Mouse (Mus musculus) cortical plate, adult 2 months (tissue): ENCODE measurements around the gene Hmox1. TPM values are rescaled to one million over a fixed set of nuclear protein-coding genes. Genes with fewer than 3 reads are reported as not detected.
A peak's percentile ranks its signal among the peaks of the same experiment; 100 is the strongest.

ENCODE experiments used
- H3K27ac ChIP-seq: fragments of 200-500 bp; 2 replicates; pipeline ENCODE4 v1.5.1; 2012; ENCODE audit warnings: low read length, control low read depth, inconsistent platforms; ENCODE audit not compliant: insufficient read depth
- H3K4me1 ChIP-seq: fragments of 200-500 bp; 2 replicates; pipeline ENCODE4 v1.6.1; 2011; ENCODE audit warnings: low read length; ENCODE audit not compliant: control insufficient read depth, insufficient read depth
- H3K4me3 ChIP-seq: fragments of 200-500 bp; 2 replicates; pipeline ENCODE4 v1.5.1; 2011; ENCODE audit warnings: mild to moderate bottlenecking, low read length, control low read depth; ENCODE audit not compliant: insufficient read depth
- CTCF ChIP-seq: fragments of 200-500 bp; IDR thresholded peaks from 2 replicates; pipeline ENCODE4 v1.5.1; 2011; ENCODE audit warnings: mild to moderate bottlenecking, control low read depth, low read length; ENCODE audit not compliant: insufficient read depth; ENCODE audit errors: extremely low read depth
- POLR2A ChIP-seq: fragments of 200-500 bp; IDR thresholded peaks from 2 replicates; pipeline ENCODE4 v1.6.1; 2011; ENCODE audit warnings: mild to moderate bottlenecking, low read length, control low read depth; ENCODE audit not compliant: insufficient read depth; ENCODE audit errors: extremely low read depth
- polyA plus RNA-seq: library from polyadenylated mRNA; depleted of rRNA; stranded (reverse); fragments of >200 nt; gene quantifications from 2 replicates; pipeline ENCODE4 v1.2.3, GENCODE M21; 2012; rRNA removed

Gene Hmox1
- polyA plus RNA-seq = 6.5 and 6.8 TPM in 2 replicates

- TF ChIP-seq POLR2A (peak; percentile 67; the same call in 1 of the 2 replicates), CTCF (no peak)
- peak within 1 kb of the TSS; percentile 42 for H3K4me3 ChIP-seq
- no peak within 1 kb of the TSS for H3K27ac ChIP-seq
- H3K4me1 ChIP-seq = peaks cover 4% of the 10 kb centered on the region
Observed at GRCm38 (mm10) chr8:75093399-75094156, at the start of gene Hmox1. Gene Hmox1 (plus strand): TSS chr8:75093621.

GRCm38 (mm10) chr8:75046303-75046702 is 47.1 kb upstream of the Hmox1 start:
- Histone ChIP-seq H3K27ac (no peak overlapping the region), H3K4me1 (no peaks in the 10 kb centered on the region), H3K4me3 (no peak overlapping the region)
- TF ChIP-seq CTCF (no peak), POLR2A (no peak)

DNA sequence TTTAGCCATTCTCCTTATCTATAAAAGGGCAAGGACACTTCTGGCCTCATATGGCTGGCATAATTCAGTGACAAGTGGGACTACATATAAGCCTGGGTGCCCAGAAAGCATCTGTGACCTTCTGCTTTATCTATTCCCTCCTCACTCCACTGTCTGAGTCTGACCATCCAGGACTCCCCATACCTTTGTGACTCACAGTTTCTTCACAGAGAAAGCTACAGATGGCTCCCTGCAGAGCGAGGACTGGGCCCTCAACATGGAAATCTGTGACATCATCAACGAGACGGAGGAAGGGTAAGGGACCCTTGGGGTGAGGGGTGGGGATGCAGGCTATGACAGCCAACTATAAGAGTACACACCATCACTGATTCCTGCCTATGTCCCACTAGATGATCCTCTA is 45.6 kb upstream of the Hmox1 start:
- no peak overlapping the region for H3K27ac ChIP-seq
- H3K4me1 ChIP-seq = no peaks in the 10 kb centered on the region
- H3K4me3 ChIP-seq = no peak overlapping the region
- TF ChIP-seq CTCF (no peak), POLR2A (no peak)

DNA sequence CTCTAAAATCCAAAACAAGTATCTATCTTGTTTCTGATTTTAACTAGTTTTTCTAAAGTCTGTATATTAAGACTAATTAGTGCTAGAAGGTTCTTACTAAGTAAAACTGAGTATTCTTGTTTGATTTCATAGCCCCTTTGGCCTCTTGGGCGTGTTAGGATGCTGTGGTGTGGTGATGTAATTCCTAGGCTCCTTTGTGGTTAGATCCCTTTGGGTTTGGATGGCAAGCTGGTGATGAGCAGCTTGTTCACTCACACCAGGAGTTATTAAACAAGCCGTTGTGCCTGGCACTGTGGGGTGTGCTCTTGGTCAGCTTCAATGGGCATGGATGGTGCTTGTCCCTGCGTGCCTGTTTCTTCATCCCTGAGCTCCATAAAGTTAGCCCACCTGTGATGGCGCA is 40.1 kb upstream of the Hmox1 start:
- H3K4me3 ChIP-seq = no peak overlapping the region
- TF ChIP-seq POLR2A (no peak), CTCF (no peak)
- no peak overlapping the region for H3K27ac ChIP-seq
- H3K4me1 ChIP-seq = no peaks in the 10 kb centered on the region

- H3K4me3 ChIP-seq = no peak overlapping the region
- H3K4me1 ChIP-seq = no peaks in the 10 kb centered on the region
- H3K27ac ChIP-seq = no peak overlapping the region
- TF ChIP-seq CTCF (no peak), POLR2A (no peak)
Observed at GRCm38 (mm10) chr8:75055673-75056072, 37.7 kb upstream of the Hmox1 start.

DNA sequence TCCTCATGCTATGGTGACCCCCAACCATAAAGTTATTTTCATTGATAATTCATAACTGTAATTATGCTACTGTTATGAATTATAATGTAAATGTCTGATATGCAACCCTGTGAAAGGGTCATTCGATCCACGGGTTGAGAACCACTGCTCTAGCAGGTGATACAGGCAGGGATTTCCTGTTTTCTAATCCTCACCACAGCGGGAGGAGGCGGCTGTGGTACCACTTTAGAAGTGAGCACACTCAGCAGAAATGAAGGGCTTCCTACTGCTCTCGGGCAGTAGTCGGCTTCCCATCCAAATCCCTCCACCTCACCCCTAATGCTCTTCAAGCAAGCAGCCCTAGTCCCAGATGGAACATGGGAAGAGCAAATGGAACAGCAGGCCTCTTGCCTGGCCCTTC is 33.4 kb upstream of the Hmox1 start:
- TF ChIP-seq CTCF (no peak), POLR2A (no peak)

GRCm38 (mm10) chr8:75060815-75061214 is 32.6 kb upstream of the Hmox1 start:
- Histone ChIP-seq H3K27ac (no peak overlapping the region), H3K4me3 (no peak overlapping the region), H3K4me1 (peaks cover 1% of the 10 kb centered on the region; the same call in 1 of the 2 replicates)
- no peak for TF ChIP-seq CTCF
- no peak for TF ChIP-seq POLR2A

More for the DNA sequence above, 33.4 kb upstream of the Hmox1 start:
- Histone ChIP-seq H3K27ac (no peak overlapping the region), H3K4me3 (no peak overlapping the region), H3K4me1 (peaks cover 1% of the 10 kb centered on the region; the same call in 1 of the 2 replicates)

GRCm38 (mm10) chr8:75063290-75063689 is 30.1 kb upstream of the Hmox1 start:
- Histone ChIP-seq H3K27ac (no peak overlapping the region), H3K4me3 (no peak overlapping the region), H3K4me1 (peaks cover 1% of the 10 kb centered on the region; the same call in 1 of the 2 replicates)
- no peak for TF ChIP-seq CTCF

DNA sequence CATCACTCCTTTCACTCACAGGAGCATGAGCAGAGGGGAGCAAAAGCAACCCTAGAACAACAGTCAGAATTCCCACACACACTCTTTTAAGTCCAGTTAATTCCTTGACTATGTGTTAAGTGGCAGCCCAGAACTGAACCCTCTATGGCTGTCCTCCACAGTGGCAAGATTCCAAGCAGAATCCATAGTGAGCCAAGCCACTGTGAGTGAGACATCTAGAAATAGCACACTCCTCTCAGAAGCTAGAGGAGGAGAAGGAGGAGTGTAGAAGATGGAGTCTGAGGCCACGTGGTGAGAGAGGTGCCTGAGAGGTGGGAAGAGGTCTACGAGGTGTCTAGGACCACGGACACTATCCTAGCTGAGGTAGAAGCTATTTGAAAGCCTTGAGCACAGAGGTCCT is 28.6 kb upstream of the Hmox1 start:
- no peak overlapping the region for H3K27ac ChIP-seq
- H3K4me3 ChIP-seq = no peak overlapping the region
- H3K4me1 ChIP-seq = peaks cover 1% of the 10 kb centered on the region; the same call in 1 of the 2 replicates
- TF ChIP-seq CTCF (no peak), POLR2A (no peak)

DNA sequence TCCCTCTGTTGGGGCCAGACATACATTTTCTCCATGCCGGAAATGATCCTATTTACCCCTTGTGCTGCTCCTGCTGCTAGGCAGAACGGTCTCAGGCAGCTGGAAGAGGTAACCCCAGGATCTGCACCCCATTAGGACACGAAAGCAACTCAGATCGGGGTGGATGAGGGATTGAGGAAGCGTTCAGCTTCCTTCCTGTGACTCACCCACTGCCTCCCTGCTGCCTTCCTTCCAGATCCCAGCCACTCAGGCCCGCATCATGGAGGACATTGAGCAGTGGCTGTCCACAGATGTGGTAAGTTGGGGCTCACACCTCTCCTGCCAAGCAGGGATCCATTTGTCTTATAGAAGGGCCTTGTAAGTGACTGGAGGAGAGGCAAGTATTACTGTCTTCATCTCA is 26.1 kb upstream of the Hmox1 start:
- TF ChIP-seq POLR2A = no peak
- no peak for TF ChIP-seq CTCF

GRCm38 (mm10) chr8:75070297-75070696 is 23.1 kb upstream of the Hmox1 start:
- no peak for TF ChIP-seq CTCF
- TF ChIP-seq POLR2A = no peak
- no peaks in the 10 kb centered on the region for H3K4me1 ChIP-seq
- no peak overlapping the region for H3K27ac ChIP-seq
- no peak overlapping the region for H3K4me3 ChIP-seq

More for the DNA sequence above, 26.1 kb upstream of the Hmox1 start:
- H3K4me3 ChIP-seq = no peak overlapping the region
- peaks cover 1% of the 10 kb centered on the region; the same call in 1 of the 2 replicates for H3K4me1 ChIP-seq
- H3K27ac ChIP-seq = no peak overlapping the region
